ENCODE assay signal across 28 mouse cellular contexts in the genomic region with DNA sequence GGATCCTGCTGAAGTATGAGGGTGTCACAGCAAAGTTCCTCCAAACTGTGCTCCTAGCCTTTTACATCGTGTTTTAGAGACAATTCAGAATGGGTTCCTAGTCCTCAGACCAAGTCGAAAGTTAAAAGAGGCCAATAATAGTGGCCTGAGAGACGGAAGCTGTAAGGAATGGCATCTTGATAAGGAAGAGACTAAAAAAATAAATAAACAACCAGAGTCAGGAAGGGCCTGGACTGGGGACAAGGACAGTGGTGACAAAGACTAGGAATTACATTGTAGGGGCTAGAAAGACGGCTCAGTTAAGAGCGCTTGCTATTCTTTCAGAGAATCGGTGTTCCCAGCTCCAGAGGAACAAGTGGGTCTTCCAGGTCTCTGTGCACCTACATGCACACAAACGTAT. TPM values are rescaled to one million over a fixed set of nuclear protein-coding genes. Genes with fewer than 3 reads are reported as not detected.
DNase-seq lines count a peak whose midpoint lies in the region; ATAC-seq lines count a peak whose summit lies in the region.
"Had no signal": no experiment of that assay in that cellular context is flagged by ENCODE, and none has a peak within 500 bp of the region (broad histone marks: within the 10 kb centered on the region; RNA-seq: fewer than 3 reads in every experiment).

No protein-coding gene starts in this region.

- H3K4me1 ChIP-seq in forebrain, embryonic 10.5 days: peaks cover 26% of the 10 kb centered on the region
- H3K4me1 ChIP-seq in forebrain, embryonic 15.5 days: peaks cover 13% of the 10 kb centered on the region
- H3K4me1 ChIP-seq in heart, embryonic 13.5 days: peaks cover 72% of the 10 kb centered on the region
- H3K4me1 ChIP-seq in liver, embryonic 12.5 days: peaks cover 100% of the 10 kb centered on the region

- WGBS in forebrain, embryonic 10.5 days: 89% methylated on average over 7 of the region's 7 CpGs
- WGBS in forebrain, embryonic 15.5 days: 89% methylated on average over 7 of the region's 7 CpGs
- WGBS in heart, embryonic 13.5 days: 47% methylated on average over 7 of the region's 7 CpGs
- 65% methylated on average over 7 of the region's 7 CpGs for WGBS in liver, embryonic 12.5 days (ENCODE audit: insufficient replicate concordance)

- no peak overlapping the region for H3K4me2 ChIP-seq in forebrain, embryonic 15.5 days (replicated peaks)
- H3K4me2 ChIP-seq in heart, embryonic 13.5 days: no peak overlapping the region
- no peak overlapping the region for H3K4me2 ChIP-seq in liver, embryonic 12.5 days
- H3K4me2 ChIP-seq: forebrain, embryonic 12.5 days; hindbrain, embryonic 13.5 days; limb, embryonic 12.5 days; midbrain, embryonic 11.5 days had no signal

- DNase-seq in forebrain, embryonic 10.5 days (ENCODE audit: extremely low spot score, low spot score): no peak
- no peak for DNase-seq in heart, adult 18-20 months
- no peak for DNase-seq in liver
- DNase-seq in lung, postnatal 36 days: peak; percentile 45
- DNase-seq in lung, postnatal 10 days: no peak
- DNase-seq: adrenal gland, adult 8-10 months; cerebellum, adult 2 months; cerebellum, postnatal 14 days; gastrocnemius, postnatal 10 days; heart, postnatal 4 days; kidney, adult 11 months; right cerebral cortex, adult 18-20 months; spleen, adult 18-20 months; thymus, postnatal 14 days had no signal

- no peak overlapping the region for H3K9ac ChIP-seq in forebrain, embryonic 15.5 days (replicated peaks)
- no peak overlapping the region for H3K9ac ChIP-seq in heart, embryonic 13.5 days
- no peak overlapping the region for H3K9ac ChIP-seq in liver, embryonic 12.5 days
- H3K9ac ChIP-seq: forebrain, embryonic 12.5 days; hindbrain, embryonic 13.5 days; limb, embryonic 12.5 days had no signal

- peaks cover 16% of the 10 kb centered on the region for H3K36me3 ChIP-seq in forebrain, embryonic 10.5 days (replicated peaks)
- peaks cover 10% of the 10 kb centered on the region; the same call in 1 of the 2 replicates for H3K36me3 ChIP-seq in forebrain, embryonic 15.5 days
- H3K36me3 ChIP-seq in heart, embryonic 13.5 days: peaks cover 26% of the 10 kb centered on the region
- H3K36me3 ChIP-seq in liver, embryonic 12.5 days: peaks cover 39% of the 10 kb centered on the region

- 0 out of 2 replicates have a peak overlapping the region, but pooled peaks have one; percentile 36 for H3K27ac ChIP-seq in forebrain, embryonic 10.5 days
- no peak overlapping the region for H3K27ac ChIP-seq in forebrain, embryonic 15.5 days (replicated peaks)
- 0 out of 2 replicates have a peak overlapping the region, but pooled peaks have one; percentile 46 for H3K27ac ChIP-seq in heart, embryonic 13.5 days (replicated peaks)
- peak overlapping the region; percentile 55 for H3K27ac ChIP-seq in liver, embryonic 12.5 days
- H3K27ac ChIP-seq: forebrain, embryonic 12.5 days; hindbrain, embryonic 13.5 days; layer of hippocampus, adult 2 months; left cerebral cortex, adult 2 months; limb, embryonic 12.5 days had no signal

- ATAC-seq in forebrain, embryonic 15.5 days (replicated peaks): no peak
- no peak for ATAC-seq in heart, embryonic 13.5 days (ENCODE audit: extremely low read depth, insufficient number of reproducible peaks, low FRiP score, low TSS enrichment)
- no peak for ATAC-seq in liver, embryonic 12.5 days
- ATAC-seq: midbrain, embryonic 16.5 days had no signal

- peaks cover 9% of the 10 kb centered on the region for H3K27me3 ChIP-seq in forebrain, embryonic 10.5 days (ENCODE audit: poor library complexity, severe bottlenecking)
- no peaks in the 10 kb centered on the region for H3K27me3 ChIP-seq in forebrain, embryonic 15.5 days
- H3K27me3 ChIP-seq in heart, embryonic 13.5 days (replicated peaks): no peaks in the 10 kb centered on the region
- 0 out of 2 replicates have a peak, but pooled peaks cover 4% of the 10 kb centered on the region for H3K27me3 ChIP-seq in liver, embryonic 12.5 days (replicated peaks)
- H3K27me3 ChIP-seq: CH12.LX; forebrain, embryonic 12.5 days; hindbrain, embryonic 13.5 days; limb, embryonic 12.5 days had no signal

- H3K4me3 ChIP-seq in forebrain, embryonic 10.5 days: no peak overlapping the region
- H3K4me3 ChIP-seq in forebrain, embryonic 15.5 days: no peak overlapping the region
- no peak overlapping the region for H3K4me3 ChIP-seq in heart, embryonic 13.5 days
- H3K4me3 ChIP-seq in liver, embryonic 12.5 days: no peak overlapping the region
- H3K4me3 ChIP-seq: erythroblast, embryonic 14.5 days; forebrain, embryonic 12.5 days; hindbrain, embryonic 13.5 days; layer of hippocampus, adult 2 months; left cerebral cortex, adult 2 months; limb, embryonic 12.5 days had no signal

- H3K9me3 ChIP-seq in forebrain, embryonic 10.5 days: no peaks in the 10 kb centered on the region
- H3K9me3 ChIP-seq in forebrain, embryonic 15.5 days: no peaks in the 10 kb centered on the region
- no peaks in the 10 kb centered on the region for H3K9me3 ChIP-seq in heart, embryonic 13.5 days
- H3K9me3 ChIP-seq in liver, embryonic 12.5 days (replicated peaks): no peaks in the 10 kb centered on the region
- H3K9me3 ChIP-seq: forebrain, embryonic 12.5 days; hindbrain, embryonic 13.5 days; limb, embryonic 12.5 days had no signal

RNA-seq across cellular contexts. Expression of a gene that starts 6.8 kb away (rescaled TPM):
- 7.2 and 7.6 TPM in 2 replicates for polyA plus RNA-seq in forebrain, embryonic 10.5 days (2016; fragmentation: Nextera tagmentation; extraction: Ambion mirVana)
- 9.5 and 11.5 TPM in 2 replicates for polyA plus RNA-seq in forebrain, embryonic 15.5 days (2015; fragmentation: Nextera tagmentation; extraction: Ambion mirVana)
- 17.2 and 18.7 TPM in 2 replicates for polyA plus RNA-seq in heart, embryonic 13.5 days (2015; fragmentation: Nextera tagmentation; extraction: Ambion mirVana)
- 100 to 1,000 TPM; 120 to 131 TPM for total RNA-seq in heart, adult 18-20 months (2021)
- polyA plus RNA-seq in liver, embryonic 12.5 days (2016; fragmentation: Nextera tagmentation; extraction: Ambion mirVana): 16.2 and 18.1 TPM in 2 replicates

RNA-seq across cellular contexts. Expression of a gene that starts 12.9 kb away (rescaled TPM):
- 5.9 and 6.6 TPM in 2 replicates for polyA plus RNA-seq in forebrain, embryonic 10.5 days (2016; fragmentation: Nextera tagmentation; extraction: Ambion mirVana)
- 1.4 and 1.8 TPM in 2 replicates for polyA plus RNA-seq in forebrain, embryonic 15.5 days (2015; fragmentation: Nextera tagmentation; extraction: Ambion mirVana)
- polyA plus RNA-seq in heart, embryonic 13.5 days (2015; fragmentation: Nextera tagmentation; extraction: Ambion mirVana): 5.1 and 7.0 TPM in 2 replicates
- total RNA-seq in heart, adult 18-20 months (2021): 10 to 100 TPM; 29.4 to 30.3 TPM
- 12.5 and 13.2 TPM in 2 replicates for polyA plus RNA-seq in liver, embryonic 12.5 days (2016; fragmentation: Nextera tagmentation; extraction: Ambion mirVana)

RNA-seq across cellular contexts. Expression of a gene that starts 35.6 kb away (rescaled TPM):
- polyA plus RNA-seq in forebrain, embryonic 10.5 days (2016; fragmentation: Nextera tagmentation; extraction: Ambion mirVana): 13.5 and 13.7 TPM in 2 replicates
- polyA plus RNA-seq in forebrain, embryonic 15.5 days (2015; fragmentation: Nextera tagmentation; extraction: Ambion mirVana): 14.6 and 16.0 TPM in 2 replicates
- 11.4 and 12.0 TPM in 2 replicates for polyA plus RNA-seq in heart, embryonic 13.5 days (2015; fragmentation: Nextera tagmentation; extraction: Ambion mirVana)
- 10 to 100 TPM; 20.4 to 22.7 TPM for total RNA-seq in heart, adult 18-20 months (2021)
- polyA plus RNA-seq in liver, embryonic 12.5 days (2016; fragmentation: Nextera tagmentation; extraction: Ambion mirVana): 4.9 and 5.0 TPM in 2 replicates

RNA-seq across cellular contexts. Expression of a gene that starts 37.8 kb away (rescaled TPM):
- polyA plus RNA-seq in forebrain, embryonic 10.5 days (2016; fragmentation: Nextera tagmentation; extraction: Ambion mirVana): 1.0 and 1.6 TPM in 2 replicates
- polyA plus RNA-seq in forebrain, embryonic 15.5 days (2015; fragmentation: Nextera tagmentation; extraction: Ambion mirVana): 4.1 and 4.5 TPM in 2 replicates
- 0.79 and 1.1 TPM in 2 replicates for polyA plus RNA-seq in heart, embryonic 13.5 days (2015; fragmentation: Nextera tagmentation; extraction: Ambion mirVana)
- 1 to 10 TPM; 3.5 to 5.3 TPM for total RNA-seq in heart, adult 18-20 months (2021)
- 0.06 and 0.10 TPM in 2 replicates for polyA plus RNA-seq in liver, embryonic 12.5 days (2016; fragmentation: Nextera tagmentation; extraction: Ambion mirVana)
- total RNA-seq: megakaryocyte, adult 5-6 weeks; neutrophil, adult 5-6 weeks had no signal
- polyA plus RNA-seq: erythroblast, embryonic 14.5 days had no signal
